Mouse (Mus musculus) G1E-ER4 (cell line): ENCODE data around the gene Hist1h2be. TPM values are rescaled to one million over a fixed set of nuclear protein-coding genes. Genes with fewer than 3 reads are reported as not detected.
"Not testable (repeated sequence)": the region's sequence is repeated elsewhere in the genome, so short reads cannot be mapped to it uniquely, and the experiment has no call there.

ENCODE experiments used
- GATA1 ChIP-seq: IDR thresholded peaks from one replicate; pipeline ENCODE4 v1.8.0; 2012; ENCODE audit warnings: low read length, inconsistent platforms
- polyA plus RNA-seq: library from polyadenylated mRNA; stranded (reverse); fragments of >175 nt; gene quantifications from 2 replicates; pipeline ENCODE4 v1.2.3, GENCODE M21; 2012

The Hist1h2be gene
- polyA plus RNA-seq, 1 experiment = 1.2 TPM

GRCm38 (mm10) chr13:23577835-23578234 lies 43.1 kb downstream of the Hist1h2be start:
- no peak for TF ChIP-seq GATA1

GRCm38 (mm10) chr13:23576906-23577639 lies 43.9 kb downstream of the Hist1h2be start:
- no peak for TF ChIP-seq GATA1

- TF ChIP-seq GATA1 = no peak
These were observed 44.5 kb downstream of the Hist1h2be start for GRCm38 (mm10) chr13:23576351-23576881.

- no peak for TF ChIP-seq GATA1
These were observed 45.6 kb downstream of the Hist1h2be start, which contains the start of gene Hist1h3d for GRCm38 (mm10) chr13:23575271-23575851. Gene Hist1h3d (plus strand): TSS chr13:23575763.

- TF ChIP-seq GATA1 = not testable (repeated sequence)
These were observed 46.9 kb downstream of the Hist1h2be start, which contains the start of the genes Hist1h2bf and Hist1h2ad for GRCm38 (mm10) chr13:23573898-23574524. Gene Hist1h2bf (minus strand): TSS chr13:23574196. Gene Hist1h2ad (plus strand): TSS chr13:23574381.

GRCm38 (mm10) chr13:23572218-23573033 lies 48.5 kb downstream of the Hist1h2be start:
- TF ChIP-seq GATA1 = no peak

GRCm38 (mm10) chr13:23571022-23571503 lies 49.9 kb downstream of the Hist1h2be start, which contains the start of the genes Hist1h2ae and Hist1h2bg:
Gene Hist1h2ae (minus strand): TSS chr13:23571220.
Gene Hist1h2bg (plus strand): TSS chr13:23571396.
- TF ChIP-seq GATA1 = no peak

GRCm38 (mm10) chr13:23564482-23564881 lies 56.4 kb downstream of the Hist1h2be start:
- TF ChIP-seq GATA1 = no peak

- no peak for TF ChIP-seq GATA1
These were observed 58.0 kb downstream of the Hist1h2be start for GRCm38 (mm10) chr13:23562699-23563462.

GRCm38 (mm10) chr13:23561883-23562659 lies 58.9 kb downstream of the Hist1h2be start, which contains the start of gene Hist1h3e:
Gene Hist1h3e (minus strand): TSS chr13:23562369.
- TF ChIP-seq GATA1 = not testable (repeated sequence)

- TF ChIP-seq GATA1 = no peak
These were observed 64.0 kb downstream of the Hist1h2be start for GRCm38 (mm10) chr13:23556906-23557305.

GRCm38 (mm10) chr13:23555839-23556416 lies 65.0 kb downstream of the Hist1h2be start:
- TF ChIP-seq GATA1 = no peak

- TF ChIP-seq GATA1 = no peak
These were observed 65.7 kb downstream of the Hist1h2be start for GRCm38 (mm10) chr13:23554925-23555838.
